Mouse (Mus musculus): Measurements from ENCODE around the gene Bcl3.

The Bcl3 gene

DNA sequence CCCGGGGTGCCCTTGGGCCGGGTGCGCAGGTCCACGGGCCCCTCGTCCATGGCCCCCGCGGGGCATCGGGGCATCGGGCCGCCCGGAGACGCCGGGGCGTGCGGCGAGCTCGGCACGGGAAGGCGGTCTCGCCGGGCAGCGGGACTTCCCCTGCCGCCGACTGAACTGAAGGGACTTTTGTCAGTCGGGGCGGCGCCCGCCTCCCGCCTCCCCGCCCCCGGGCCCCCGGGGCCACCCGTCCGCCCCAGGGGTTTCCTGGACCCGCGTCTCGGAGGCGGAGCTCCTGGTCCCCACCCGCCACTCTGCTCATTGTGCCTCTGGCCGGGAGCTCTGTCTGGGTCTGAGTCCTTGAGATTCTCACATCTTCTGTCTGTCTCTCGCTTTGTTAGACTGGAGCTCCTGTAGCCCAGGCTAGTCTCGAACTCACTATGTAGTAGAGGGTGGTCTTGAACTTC is at the start of gene Bcl3:
Gene Bcl3 (minus strand): TSS at position 167 of the 455 bp plus-strand sequence.
- peak; percentile 78 for DNase-seq (ENCODE audit: low read depth)

GRCm38 (mm10) chr7:19871943-19872601 is 49.5 kb upstream of the Bcl3 start:
- DNase-seq (ENCODE audit: low read depth), result peak; percentile 81

- peak; percentile 89 for DNase-seq (ENCODE audit: low read depth)
Observed at GRCm38 (mm10) chr7:19871137-19871621, 48.6 kb upstream of the Bcl3 start.

DNA sequence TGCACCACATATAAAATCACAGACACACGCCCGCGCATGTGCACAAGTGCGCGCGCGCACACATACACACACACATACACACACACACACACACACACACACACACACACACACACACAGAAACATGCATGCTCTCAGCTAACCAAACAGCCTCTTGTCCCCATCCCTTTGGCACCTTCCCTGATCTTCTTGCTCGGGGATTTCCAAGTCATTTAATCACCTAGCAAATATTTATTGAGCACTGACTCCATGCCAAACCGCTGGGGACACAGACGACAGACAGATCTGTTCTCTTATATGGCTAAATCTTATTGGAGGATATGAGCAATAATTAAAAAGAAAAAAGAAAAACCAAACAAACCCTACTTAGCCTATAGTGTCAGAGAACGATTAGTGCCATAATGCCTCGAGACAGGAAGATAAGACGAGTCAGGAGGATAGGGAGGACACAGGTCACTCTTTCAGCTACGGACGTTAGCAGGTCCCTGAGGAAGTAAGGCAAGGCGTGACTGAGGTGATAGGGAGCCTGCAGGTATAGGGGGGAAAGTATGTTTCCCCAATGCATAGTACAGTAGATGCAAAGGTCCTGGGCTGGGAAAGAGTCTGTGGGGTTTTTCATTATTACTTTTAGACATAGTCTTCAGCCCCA is 45.3 kb upstream of the Bcl3 start:
- DNase-seq (ENCODE audit: low read depth), result no peak

GRCm38 (mm10) chr7:19866490-19866889 is 43.9 kb upstream of the Bcl3 start:
- DNase-seq (ENCODE audit: low read depth), result no peak

- DNase-seq (ENCODE audit: low read depth), result no peak
Observed at GRCm38 (mm10) chr7:19865246-19866036, 42.9 kb upstream of the Bcl3 start.

DNA sequence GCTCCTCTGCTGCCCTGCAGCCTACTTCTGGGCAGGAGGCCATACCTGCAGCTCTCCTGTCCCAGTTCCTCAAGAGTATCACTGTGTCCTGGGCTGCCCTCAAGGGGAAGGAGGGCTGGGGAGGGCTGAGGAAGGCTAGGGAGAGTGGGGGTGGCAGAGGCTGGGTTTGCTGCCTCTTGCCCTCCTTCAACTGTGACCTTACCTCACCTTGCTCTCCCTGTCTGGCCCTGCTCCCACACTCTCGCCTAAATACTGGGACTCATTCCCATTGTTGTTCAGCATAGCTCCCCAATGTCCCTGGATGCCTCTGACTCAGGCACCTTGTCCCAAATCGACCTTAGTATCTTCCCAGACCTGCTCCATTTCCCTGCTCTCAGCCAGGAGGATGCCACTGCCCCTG is 41.7 kb upstream of the Bcl3 start:
- DNase-seq (ENCODE audit: low read depth), result no peak

- no peak for DNase-seq (ENCODE audit: low read depth)
Observed at GRCm38 (mm10) chr7:19861199-19861598, 38.6 kb upstream of the Bcl3 start, which contains the start of gene Ceacam16. Ceacam16 (minus strand) TSS chr7:19861299.

DNA sequence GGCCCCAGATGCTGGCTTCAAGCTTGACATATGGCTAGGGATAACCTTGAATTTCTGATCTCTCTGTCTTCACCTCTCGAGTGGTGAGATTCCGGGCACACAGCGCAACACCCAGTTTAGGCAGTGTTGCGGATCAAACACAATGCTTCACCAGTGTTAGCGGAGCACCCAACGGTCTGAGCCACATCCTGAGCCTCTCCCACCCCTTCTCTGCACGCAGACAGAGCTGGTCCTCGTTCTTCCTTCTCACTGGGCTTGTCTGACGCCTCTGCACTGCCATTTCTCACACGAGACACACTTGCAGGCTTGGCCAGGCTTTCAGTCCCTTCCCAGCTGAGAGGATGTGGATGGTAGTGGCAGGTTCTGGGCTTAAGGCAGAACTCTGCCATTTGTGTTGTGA is 37.2 kb upstream of the Bcl3 start:
- no peak for DNase-seq (ENCODE audit: low read depth)

DNA sequence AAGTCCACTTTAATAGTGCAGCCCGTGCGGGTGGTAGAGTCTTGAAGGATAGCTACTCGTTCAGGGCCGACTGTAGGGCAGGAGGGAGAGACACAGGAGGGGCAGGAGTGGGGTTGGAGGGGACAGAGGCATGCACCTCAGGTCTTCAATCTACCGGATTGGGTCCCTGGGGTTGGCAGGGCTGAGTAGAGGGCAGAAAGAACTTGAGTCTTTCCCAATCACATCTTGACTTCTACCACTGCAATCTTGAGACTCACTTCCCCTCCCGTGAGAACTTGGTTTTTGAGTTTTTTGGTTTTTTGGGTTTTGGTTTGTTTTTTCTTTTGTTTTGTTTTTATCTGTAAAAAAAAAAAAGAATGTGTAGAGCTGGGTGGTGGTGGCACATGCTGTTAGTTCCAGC is 33.7 kb upstream of the Bcl3 start:
- DNase-seq (ENCODE audit: low read depth), result peak; percentile 56

GRCm38 (mm10) chr7:19855663-19856062 is 33.1 kb upstream of the Bcl3 start:
- DNase-seq (ENCODE audit: low read depth), result peak; percentile 97

- no peak for DNase-seq (ENCODE audit: low read depth)
Observed at GRCm38 (mm10) chr7:19853526-19853925, 31.0 kb upstream of the Bcl3 start.

- DNase-seq (ENCODE audit: low read depth), result no peak
Observed at GRCm38 (mm10) chr7:19851858-19852570, 29.4 kb upstream of the Bcl3 start, which contains the start of gene Gm19345. Gm19345 (plus strand) TSS chr7:19852003.

- no peak for DNase-seq (ENCODE audit: low read depth)
Observed at GRCm38 (mm10) chr7:19844521-19845171, 22.1 kb upstream of the Bcl3 start.

GRCm38 (mm10) chr7:19843561-19843960 is 21.0 kb upstream of the Bcl3 start:
- DNase-seq (ENCODE audit: low read depth), result peak; percentile 70

GRCm38 (mm10) chr7:19842885-19843504 is 20.4 kb upstream of the Bcl3 start:
- DNase-seq (ENCODE audit: low read depth), result no peak

GRCm38 (mm10) chr7:19841686-19842413 is 19.3 kb upstream of the Bcl3 start:
- DNase-seq (ENCODE audit: low read depth), result no peak

GRCm38 (mm10) chr7:19840936-19841335 is 18.4 kb upstream of the Bcl3 start:
- no peak for DNase-seq (ENCODE audit: low read depth)

- no peak for DNase-seq (ENCODE audit: low read depth)
Observed at GRCm38 (mm10) chr7:19840371-19840770, 17.8 kb upstream of the Bcl3 start.

DNA sequence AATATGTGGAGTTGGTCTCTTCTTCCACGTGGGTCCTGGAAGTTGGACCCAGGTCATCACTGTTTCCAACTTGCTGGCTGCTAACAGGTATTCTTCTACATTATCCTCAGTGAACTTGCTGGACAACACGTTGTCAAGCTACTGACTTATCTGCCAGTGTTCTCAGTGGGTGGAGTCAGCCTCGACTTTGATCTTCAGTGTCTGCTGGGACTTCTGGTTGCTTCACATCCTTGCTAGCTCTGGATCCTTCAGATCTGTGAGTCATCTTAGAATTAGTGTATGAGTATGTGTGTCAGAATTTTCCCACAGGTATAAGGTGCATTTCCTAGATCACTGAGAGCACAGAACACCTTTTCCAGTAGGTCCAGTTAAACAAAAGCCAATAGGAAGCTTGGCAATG is 14.3 kb upstream of the Bcl3 start:
- DNase-seq (ENCODE audit: low read depth), result peak; percentile 68

All from 416B (cell line).